Mouse (Mus musculus) testis, adult 2 months (tissue): Measurements from ENCODE around the gene Frmpd3.

ENCODE experiments used
- CTCF ChIP-seq: fragments of 200-500 bp; IDR thresholded peaks from 2 replicates; pipeline ENCODE4 v1.5.1; 2012; ENCODE audit warnings: low read depth, mild to moderate bottlenecking, inconsistent platforms, low read length, moderate library complexity; ENCODE audit not compliant: control insufficient read depth, insufficient read depth, insufficient replicate concordance
- POLR2A ChIP-seq: fragments of 200-500 bp; IDR thresholded peaks from 2 replicates; pipeline ENCODE4 v1.6.1; 2012; ENCODE audit warnings: low read depth, mild to moderate bottlenecking, inconsistent platforms, low read length, moderate library complexity; ENCODE audit not compliant: control insufficient read depth

GRCm38 (mm10) chrX:140341656-140342392 is at the start of gene Frmpd3:
- TF ChIP-seq CTCF (no peak), POLR2A (no peak)
